Mouse (Mus musculus) Patski (cell line): ENCODE data around the gene Ssh2. TPM values are rescaled to one million over a fixed set of nuclear protein-coding genes. Genes with fewer than 3 reads are reported as not detected.

Experiments used
- ATAC-seq: fragments of 100-300 bp; one replicate; pipeline ENCODE4 v1.8.0; 2021
- CTCF ChIA-PET: fragments of 350-600 bp; sonication (Branson Sonifier 250); formaldehyde crosslinking; loops from one replicate; lab custom pipeline; 2022; ENCODE audit warnings: inconsistent platforms; lab: Charles Lee
- POLR2A ChIA-PET: fragments of 350-600 bp; sonication (Branson Sonifier 250); formaldehyde crosslinking; loops from one replicate; lab custom pipeline; 2022; ENCODE audit warnings: antibody characterized with exemption, inconsistent platforms; lab: Charles Lee
- DNase-seq: peaks from one replicate; pipeline ENCODE4 v3.0.0-alpha.2; 2011; ENCODE audit warnings: low read depth, low spot score
- H3K27me3 ChIP-seq: fragments of 371-371 bp; one replicate; pipeline ENCODE4 v1.5.1; 2021
- CTCF ChIP-seq: fragments of 100-300 bp; IDR thresholded peaks from one replicate; pipeline ENCODE4 v1.5.1; 2021
- in situ Hi-C: fragments of 300-500 bp; cut with MboI; formaldehyde crosslinking; loops from 3 replicates; pipeline ENCODE4 v1.11.1; 2018; ENCODE audit warnings: low pct_unique_long_range_greater_than_20kb, mixed read lengths
- polyA plus RNA-seq: library from polyadenylated mRNA; unstranded; gene quantifications from one replicate; pipeline ENCODE4 v1.2.3, GENCODE M21; 2021

Ssh2 gene
- polyA plus RNA-seq, 1 experiment from 2014 or later, result 6.5 TPM

DNA sequence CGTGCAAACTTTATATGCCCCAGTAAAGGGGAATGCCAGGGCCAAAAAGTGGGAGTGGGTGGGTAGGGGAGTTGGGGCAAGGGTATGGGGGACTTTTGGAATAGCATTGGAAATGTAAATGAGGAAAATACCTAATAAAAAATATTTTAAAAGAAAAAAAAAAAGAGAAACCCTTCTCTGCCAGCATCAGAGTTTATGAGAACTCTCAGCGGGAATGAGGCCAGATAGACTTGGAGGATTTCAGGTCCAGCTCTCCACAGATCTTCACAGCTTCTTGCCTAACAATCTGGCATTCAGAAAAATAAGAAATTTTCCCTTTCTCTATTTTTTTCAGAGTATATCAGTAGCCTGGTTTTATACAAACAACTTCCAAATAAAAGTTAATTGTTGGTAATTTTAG lies 220.9 kb downstream of the Ssh2 start:
- no peak for TF ChIP-seq CTCF
- in situ Hi-C loops, result no loop called here
- no peaks in the 10 kb centered on the region for H3K27me3 ChIP-seq
- DNase-seq (no peak), ATAC-seq (no peak)
- ChIA-PET POLR2A (no interaction called here), CTCF (no interaction called here)

DNA sequence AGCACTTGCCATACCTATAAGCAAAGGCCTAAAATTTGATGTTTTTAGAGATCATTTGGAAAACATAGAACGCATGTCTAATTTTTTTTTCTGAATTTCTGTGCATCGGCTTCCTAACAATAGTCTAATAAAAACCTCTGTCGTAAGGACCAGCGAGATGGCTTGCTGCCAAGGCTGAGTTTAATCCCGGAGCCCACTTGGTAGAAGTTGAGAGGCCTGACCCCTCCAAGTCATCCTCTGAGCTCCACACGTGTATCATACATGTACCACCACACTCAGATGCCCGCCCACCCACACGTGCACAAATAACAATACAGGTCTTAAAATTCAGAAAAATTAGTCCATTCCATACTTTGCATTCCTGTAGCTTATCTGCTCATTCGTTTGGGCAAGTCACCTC lies 224.0 kb downstream of the Ssh2 start:
- H3K27me3 ChIP-seq, result no peaks in the 10 kb centered on the region
- TF ChIP-seq CTCF, result no peak
- in situ Hi-C loops, result no loop called here
- CTCF ChIA-PET, result interaction anchor here (0.7 to 1.1 kb wide), 2 partner anchors 44 to 122 kb away, joined by 3 read pairs; no protein-coding TSS in a partner anchor
- DNase-seq, result no peak
- no peak for ATAC-seq
- POLR2A ChIA-PET, result no interaction called here

DNA sequence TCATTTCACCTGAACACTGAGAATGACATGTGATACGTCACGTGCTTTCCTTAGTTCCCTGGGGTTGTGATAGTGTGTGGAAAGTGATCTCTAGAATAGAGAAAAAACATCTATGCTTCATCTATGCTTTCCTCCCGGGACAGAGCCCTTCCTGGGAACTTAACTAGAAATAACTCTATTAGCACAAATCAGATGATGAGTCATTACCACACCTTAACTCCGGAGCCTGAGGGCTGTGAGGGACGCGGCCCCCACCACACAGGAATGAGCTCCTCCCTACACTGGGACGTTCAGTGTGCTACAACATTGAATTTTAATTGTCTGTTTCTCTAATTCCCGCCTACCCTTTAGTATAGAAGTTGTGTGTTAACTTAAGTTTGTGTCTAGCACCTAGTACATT lies 224.9 kb downstream of the Ssh2 start:
- TF ChIP-seq CTCF, result no peak

DNA sequence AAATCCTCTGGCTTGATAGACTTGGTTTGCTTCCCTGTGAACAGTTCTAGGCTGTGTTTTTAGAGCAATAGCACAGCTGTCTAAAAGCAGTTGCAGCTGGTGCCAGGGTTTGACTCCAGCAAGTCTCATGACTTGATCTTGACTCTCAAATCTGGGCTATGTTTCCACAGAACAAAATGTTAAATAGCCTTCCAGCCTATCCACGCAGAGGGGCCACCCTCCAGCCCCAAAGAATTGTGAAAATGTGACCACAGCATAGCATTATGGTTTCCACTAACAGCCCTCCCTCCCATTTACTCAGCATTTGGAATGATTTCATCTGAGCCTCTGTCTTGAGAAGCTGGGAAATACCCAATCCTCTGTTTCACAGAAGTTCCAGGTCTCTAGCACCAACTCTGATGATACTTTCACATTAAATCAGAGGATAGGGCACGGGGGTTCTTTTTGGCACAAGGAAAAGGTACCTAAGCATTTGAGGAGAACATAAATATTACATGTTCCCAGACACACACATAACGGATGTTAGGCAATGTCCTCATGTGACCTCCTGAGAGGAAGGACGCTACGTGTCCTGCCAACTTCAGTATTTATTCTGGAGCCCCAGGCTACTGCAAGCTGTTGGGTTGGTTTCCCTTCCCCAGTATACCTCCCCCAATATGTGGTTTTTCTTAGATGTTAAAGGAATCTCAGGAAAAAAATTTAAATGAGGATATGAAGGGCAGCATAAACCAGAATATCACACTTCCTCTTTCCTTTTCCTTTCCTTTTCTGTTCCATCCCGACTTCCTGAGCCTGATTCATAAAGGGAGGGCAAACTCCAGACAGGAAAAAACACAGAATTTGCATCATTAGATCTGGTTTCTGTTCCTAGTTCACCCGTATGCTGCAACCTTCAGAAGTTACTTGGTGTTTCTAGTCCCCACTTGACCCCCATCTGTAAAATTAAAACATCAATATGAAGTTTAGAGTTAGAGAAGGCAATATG lies 226.4 kb downstream of the Ssh2 start:
- DNase-seq (no peak), ATAC-seq (no peak)
- POLR2A ChIA-PET, result no interaction called here
- no peak for TF ChIP-seq CTCF
- CTCF ChIA-PET, result no interaction called here
- in situ Hi-C loops, result no loop called here
- H3K27me3 ChIP-seq, result no peaks in the 10 kb centered on the region

More for the DNA sequence above, 224.9 kb downstream of the Ssh2 start:
- in situ Hi-C loops, result no loop called here
- CTCF ChIA-PET, result interaction anchor here (0.7 kb wide), 1 partner anchor 123 kb away, joined by 3 read pairs; no protein-coding TSS in a partner anchor
- POLR2A ChIA-PET, result no interaction called here
- no peaks in the 10 kb centered on the region for H3K27me3 ChIP-seq
- DNase-seq, result no peak
- no peak for ATAC-seq

DNA sequence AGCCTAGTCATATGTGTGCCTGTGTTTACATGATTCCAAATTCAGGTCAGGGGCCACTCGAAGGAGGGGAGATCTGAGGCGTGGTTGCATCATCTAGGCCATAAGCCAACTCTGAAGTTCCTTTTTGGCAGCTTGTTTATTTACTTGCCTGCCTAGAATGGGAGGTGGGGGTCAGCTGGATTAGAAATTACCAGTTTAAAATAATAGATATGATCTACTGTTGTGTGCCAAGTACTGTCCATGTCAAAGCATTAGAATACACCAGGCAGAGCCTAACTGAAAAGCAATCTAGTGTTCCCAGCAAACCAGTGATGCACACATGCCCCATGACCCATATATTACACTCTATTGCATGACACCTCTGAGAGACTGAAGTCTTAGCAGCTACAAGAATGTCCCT lies 228.9 kb downstream of the Ssh2 start:
- POLR2A ChIA-PET, result no interaction called here

DNA sequence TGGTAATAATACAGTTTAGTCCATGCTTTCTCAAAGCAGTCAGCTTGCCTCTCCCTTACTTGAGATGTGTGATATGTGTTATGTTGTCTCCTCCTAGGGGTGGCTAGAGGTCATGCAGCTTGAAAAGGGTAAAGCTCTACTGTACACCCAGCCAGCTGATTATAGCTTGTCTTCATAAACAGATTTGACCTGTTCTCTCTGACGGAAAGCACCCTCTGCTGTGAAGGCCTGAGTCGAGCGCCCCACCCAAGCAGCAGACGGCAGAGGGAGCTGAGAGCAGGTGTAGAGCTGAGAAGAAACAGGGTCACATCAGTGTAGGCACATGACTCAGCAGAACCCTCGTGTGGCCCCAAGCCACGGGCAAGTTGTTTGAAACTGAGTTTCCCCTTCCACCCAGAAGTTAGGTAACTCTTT lies 230.5 kb downstream of the Ssh2 start:
- DNase-seq (no peak), ATAC-seq (peak; percentile 54)
- no peaks in the 10 kb centered on the region for H3K27me3 ChIP-seq
- in situ Hi-C loops, result loop anchor here (5.0 kb wide), 3 partner anchors 129 to 344 kb away; no protein-coding TSS in a partner anchor
- CTCF ChIA-PET, result interaction anchor here (0.8 to 4.4 kb wide), 13 partner anchors 8 to 348 kb away, joined by 3 to 47 read pairs (median 4); no protein-coding TSS in a partner anchor
- POLR2A ChIA-PET, result interaction anchor here (0.9 kb wide), 1 partner anchor 45 kb away, joined by 3 read pairs; no protein-coding TSS in a partner anchor
- TF ChIP-seq CTCF, result peak; percentile 84

More for the DNA sequence above, 228.9 kb downstream of the Ssh2 start:
- no peak for ATAC-seq
- no peak for DNase-seq
- TF ChIP-seq CTCF, result no peak
- in situ Hi-C loops, result loop anchor here (5.0 kb wide), 3 partner anchors 128 to 343 kb away; no protein-coding TSS in a partner anchor
- CTCF ChIA-PET, result interaction anchor here (1.3 to 4.4 kb wide), 4 partner anchors 17 to 352 kb away, joined by 3 to 47 read pairs (median 4); partner anchors contain the start of gene Coro6
- H3K27me3 ChIP-seq, result no peaks in the 10 kb centered on the region

DNA sequence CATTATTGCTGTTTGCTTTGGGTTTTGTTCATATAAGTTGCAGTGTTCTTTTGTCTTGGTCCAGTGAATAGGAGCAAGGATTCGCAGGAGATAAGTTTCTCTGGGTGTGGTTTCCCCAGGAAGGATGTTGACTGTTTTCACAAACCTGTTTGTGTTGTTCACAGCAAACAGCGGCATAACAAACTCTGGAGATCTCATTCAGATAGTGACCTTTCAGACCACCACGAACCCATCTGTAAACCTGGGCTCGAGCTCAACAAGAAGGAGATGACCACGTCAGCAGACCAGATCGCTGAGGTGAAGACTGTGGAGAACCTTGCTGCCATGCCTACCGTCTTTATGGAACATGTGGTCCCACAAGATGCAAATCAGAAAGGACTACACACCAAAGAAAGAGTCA lies 233.1 kb downstream of the Ssh2 start:
- no peak for TF ChIP-seq CTCF

DNA sequence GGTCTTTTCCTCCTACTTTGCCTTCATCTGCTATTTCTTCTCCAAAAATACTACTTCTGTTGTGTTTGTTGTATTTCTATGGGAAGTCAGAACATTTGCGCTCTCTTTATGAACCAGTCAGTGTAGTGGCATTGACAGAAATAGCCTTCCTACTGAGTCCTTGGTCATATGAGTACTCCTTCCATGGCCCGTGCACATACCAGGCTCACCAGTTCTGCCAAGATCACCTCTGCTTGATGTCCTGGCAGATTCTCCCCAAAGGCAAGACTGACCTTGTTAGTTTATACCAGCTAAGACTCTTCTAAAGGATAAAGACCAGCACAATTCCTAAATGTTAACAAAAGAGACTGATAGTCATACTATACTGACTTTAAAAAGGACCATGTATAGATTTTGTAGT lies 235.6 kb downstream of the Ssh2 start:
- in situ Hi-C loops, result no loop called here
- no peak for DNase-seq
- ChIA-PET POLR2A (no interaction called here), CTCF (no interaction called here)
- H3K27me3 ChIP-seq, result no peaks in the 10 kb centered on the region
- ATAC-seq, result no peak
- TF ChIP-seq CTCF, result no peak

More for the DNA sequence above, 233.1 kb downstream of the Ssh2 start:
- ChIA-PET POLR2A (no interaction called here), CTCF (interaction anchor here (0.9 kb wide), 1 partner anchor 349 kb away, joined by 5 read pairs; no protein-coding TSS in a partner anchor)
- no peaks in the 10 kb centered on the region for H3K27me3 ChIP-seq
- no peak for ATAC-seq
- in situ Hi-C loops, result loop anchor here (5.0 kb wide), 3 partner anchors 132 to 347 kb away; no protein-coding TSS in a partner anchor
- no peak for DNase-seq

DNA sequence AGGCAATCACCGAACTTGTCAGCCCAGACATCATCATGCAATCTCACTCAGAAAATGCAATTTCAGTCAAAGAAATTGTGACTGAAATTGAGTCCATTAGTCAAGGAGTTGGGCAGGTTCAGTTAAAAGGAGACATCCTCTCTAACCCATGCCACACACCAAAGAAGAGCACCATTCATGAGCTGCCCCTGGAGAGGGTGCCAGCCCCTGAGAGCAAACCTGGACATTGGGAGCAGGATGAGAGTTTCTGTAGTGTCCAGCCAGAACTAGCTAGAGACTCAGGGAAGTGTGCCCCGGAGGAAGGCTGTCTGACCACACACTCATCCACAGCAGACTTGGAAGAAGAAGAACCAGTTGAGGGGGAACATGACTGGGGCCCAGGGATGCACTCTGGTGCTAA lies 237.3 kb downstream of the Ssh2 start:
- DNase-seq, result no peak
- TF ChIP-seq CTCF, result no peak
- ATAC-seq, result no peak
- H3K27me3 ChIP-seq, result no peaks in the 10 kb centered on the region
- ChIA-PET CTCF (no interaction called here), POLR2A (no interaction called here)
- in situ Hi-C loops, result no loop called here

DNA sequence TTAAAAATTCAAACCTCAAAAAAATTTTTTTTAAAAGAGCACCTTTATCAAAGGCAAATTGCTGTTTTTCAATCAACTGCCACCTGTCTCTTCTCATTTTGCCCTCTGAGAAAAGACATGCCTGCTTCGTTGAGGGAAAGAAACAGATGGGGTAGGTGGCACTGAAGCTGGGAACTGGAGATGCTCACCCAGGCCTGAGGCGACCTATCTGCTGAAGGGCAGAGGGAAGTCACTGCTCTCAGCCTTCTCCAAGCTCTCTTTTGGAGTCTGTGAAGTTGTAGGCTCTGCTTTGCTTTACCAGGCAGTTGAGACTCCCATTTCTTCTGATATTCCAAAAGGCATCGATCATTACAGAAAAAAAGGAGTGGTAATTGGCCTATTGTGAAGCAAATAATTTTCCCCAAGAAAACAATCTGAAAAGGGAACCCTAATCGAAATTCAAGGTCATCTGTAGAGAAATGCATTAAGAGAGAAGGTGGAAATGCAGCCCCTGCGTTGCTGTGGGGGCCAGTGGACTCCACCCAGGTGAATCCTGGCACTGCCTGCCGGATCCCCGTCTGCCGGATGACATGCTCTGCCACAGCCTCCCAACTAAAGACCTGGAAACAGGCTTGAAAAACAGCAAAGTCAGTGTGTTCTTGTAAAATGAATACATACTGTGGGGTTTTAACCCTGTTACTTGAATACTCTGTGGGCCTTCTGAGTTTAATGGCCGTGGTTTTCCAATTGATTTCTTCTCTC lies 239.9 kb downstream of the Ssh2 start:
- POLR2A ChIA-PET, result no interaction called here
- CTCF ChIA-PET, result interaction anchor here (1.1 to 1.8 kb wide), 3 partner anchors 9 to 139 kb away, joined by 3 to 5 read pairs (median 4); no protein-coding TSS in a partner anchor
- in situ Hi-C loops, result no loop called here
- TF ChIP-seq CTCF, result no peak
- ATAC-seq (no peak), DNase-seq (no peak)
- H3K27me3 ChIP-seq, result no peaks in the 10 kb centered on the region
